Comparison of ENCODE assay signal across 8 mouse cellular contexts in the genomic region with DNA sequence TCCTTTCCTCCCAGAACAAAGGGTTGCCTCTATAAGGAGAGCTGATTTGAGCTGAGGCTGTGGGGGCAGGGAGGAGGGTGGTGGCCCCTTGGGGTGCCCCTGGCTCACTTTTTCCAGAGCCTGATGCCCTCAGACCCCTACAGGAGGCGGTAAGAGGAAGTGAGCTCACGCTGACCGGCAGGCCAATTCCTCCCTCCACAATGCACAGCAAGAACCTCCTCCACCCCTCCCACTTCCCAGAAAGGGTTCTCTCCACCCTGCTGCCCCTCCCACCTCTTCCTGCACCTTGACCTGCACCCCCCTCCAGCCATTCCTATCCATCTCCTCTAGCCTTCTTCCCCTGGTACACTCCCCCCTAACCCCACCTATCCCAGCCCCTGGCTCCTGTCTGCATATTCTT. TPM values are rescaled to one million over a fixed set of nuclear protein-coding genes. Genes with fewer than 3 reads are reported as not detected.
DNase-seq lines count a peak whose midpoint lies in the region; ATAC-seq and TF ChIP-seq lines count a peak whose summit lies in the region.

No protein-coding gene starts in this region.

- 28% methylated on average over 3 of the region's 3 CpGs for WGBS in lung, embryonic 16.5 days
- WGBS in forebrain, embryonic 11.5 days, result 21% methylated on average over 3 of the region's 3 CpGs

- peak overlapping the region; percentile 89 for H3K27ac ChIP-seq in bone marrow macrophage, adult 2 months (ENCODE audit: insufficient read depth, low read depth, low read length)
- peak overlapping the region; percentile 26 for H3K27ac ChIP-seq in lung, embryonic 16.5 days (ENCODE audit: low read length)
- no peak overlapping the region for H3K27ac ChIP-seq in layer of hippocampus, adult 2 months
- H3K27ac ChIP-seq in forebrain, embryonic 11.5 days (ENCODE audit: low read depth, low read length), result no peak overlapping the region

- intact Hi-C loops in heart, postnatal 36 days (cut with DNase I), result no loop called here

- H3K9me3 ChIP-seq in lung, embryonic 16.5 days (ENCODE audit: control insufficient read depth, low read length), result no peaks in the 10 kb centered on the region
- no peaks in the 10 kb centered on the region for H3K9me3 ChIP-seq in forebrain, embryonic 11.5 days (ENCODE audit: control insufficient read depth, low read length)

- no peak overlapping the region for H3K4me2 ChIP-seq in lung, embryonic 16.5 days (ENCODE audit: low read depth, low read length)
- no peak overlapping the region for H3K4me2 ChIP-seq in forebrain, embryonic 11.5 days (ENCODE audit: low read depth, low read length, severe bottlenecking)

- no peaks in the 10 kb centered on the region for H3K36me3 ChIP-seq in lung, embryonic 16.5 days (ENCODE audit: control insufficient read depth, insufficient read depth, low read length)
- H3K36me3 ChIP-seq in forebrain, embryonic 11.5 days (ENCODE audit: control insufficient read depth, insufficient read depth, low read length), result no peaks in the 10 kb centered on the region

- H3K27me3 ChIP-seq in lung, embryonic 16.5 days (ENCODE audit: control insufficient read depth, insufficient read depth, low read depth, low read length), result no peaks in the 10 kb centered on the region
- peaks cover 5% of the 10 kb centered on the region; the same call in 1 of the 2 replicates for H3K27me3 ChIP-seq in forebrain, embryonic 11.5 days (ENCODE audit: control insufficient read depth, insufficient read depth, low read length)

- TF ChIP-seq CTCF in bone marrow macrophage, adult 2 months (IDR thresholded peaks at IDR 0.05; ENCODE audit: low read depth, low read length), result no peak
- TF ChIP-seq CTCF in layer of hippocampus, adult 2 months (conservative IDR thresholded peaks at IDR 0.05), result no peak

- peak overlapping the region; percentile 48 for H3K4me3 ChIP-seq in bone marrow macrophage, adult 2 months (ENCODE audit: insufficient read depth, low read length)
- no peak overlapping the region for H3K4me3 ChIP-seq in lung, embryonic 16.5 days (ENCODE audit: low read length)
- H3K4me3 ChIP-seq in layer of hippocampus, adult 2 months, result no peak overlapping the region
- no peak overlapping the region for H3K4me3 ChIP-seq in forebrain, embryonic 11.5 days (ENCODE audit: low read depth, low read length)

- H3K9ac ChIP-seq in lung, embryonic 16.5 days (ENCODE audit: low read length), result no peak overlapping the region
- H3K9ac ChIP-seq in forebrain, embryonic 11.5 days (ENCODE audit: low read length), result no peak overlapping the region

- peak; percentile 53; the same call in 1 of the 2 replicates for TF ChIP-seq POLR2A in bone marrow macrophage, adult 2 months (IDR thresholded peaks at IDR 0.05; ENCODE audit: borderline replicate concordance, low read depth, low read length)

- peak; percentile 98 for DNase-seq in ES-CJ7 (ENCODE audit: low read depth, low spot score)
- peak; percentile 46 to 51 for DNase-seq in heart, postnatal 36 days
- DNase-seq in layer of hippocampus, adult 2 months (ENCODE audit: low spot score in 2 of 2), result no peak
- DNase-seq in embryo, embryonic 11 days, result no peak
- DNase-seq in forebrain, embryonic 11.5 days (ENCODE audit: low spot score), result no peak
- DNase-seq in cerebellum, postnatal 25 days, result no peak

- no peak for ATAC-seq in lung, embryonic 16.5 days (ENCODE audit: low read depth)
- ATAC-seq in forebrain, embryonic 11.5 days (replicated peaks; ENCODE audit: low FRiP score), result no peak

- H3K4me1 ChIP-seq in bone marrow macrophage, adult 2 months (ENCODE audit: control insufficient read depth, insufficient read depth, low read length), result peaks cover 40% of the 10 kb centered on the region
- H3K4me1 ChIP-seq in lung, embryonic 16.5 days (replicated peaks; ENCODE audit: control insufficient read depth, insufficient read depth, low read length), result peaks cover 6% of the 10 kb centered on the region; the same call in 1 of the 2 replicates
- H3K4me1 ChIP-seq in forebrain, embryonic 11.5 days (replicated peaks; ENCODE audit: control insufficient read depth, insufficient read depth, low read length), result peaks cover 12% of the 10 kb centered on the region

RNA-seq across cellular contexts. Expression of a gene that starts 3.2 kb away (rescaled TPM):
- polyA plus RNA-seq in bone marrow macrophage, adult 2 months (2012; ENCODE audit: insufficient read depth, insufficient read length, missing spikeins), result 7.5 and 9.2 TPM in 2 replicates
- 10 to 100 TPM; 16.0 to 18.0 TPM for total RNA-seq in heart, postnatal 36 days (2021)
- 5.2 and 5.4 TPM in 2 replicates for polyA plus RNA-seq in lung, embryonic 16.5 days (2015; fragmentation: Nextera tagmentation; extraction: Ambion mirVana)
- total RNA-seq in layer of hippocampus, adult 2 months (2021), result 10 to 100 TPM; 66.0 to 74.1 TPM
- polyA plus RNA-seq in forebrain, embryonic 11.5 days (2014; fragmentation: Nextera tagmentation; extraction: Ambion mirVana), result 3.2 and 4.8 TPM in 2 replicates

RNA-seq across cellular contexts. Expression of a gene that starts 49.8 kb away (rescaled TPM):
- polyA plus RNA-seq in bone marrow macrophage, adult 2 months (2012; ENCODE audit: insufficient read depth, insufficient read length, missing spikeins), result 9.2 and 10.3 TPM in 2 replicates
- total RNA-seq in heart, postnatal 36 days (2021), result 10 to 100 TPM; 18.3 to 19.6 TPM
- polyA plus RNA-seq in lung, embryonic 16.5 days (2015; fragmentation: Nextera tagmentation; extraction: Ambion mirVana), result 3.2 TPM in 2 replicates
- 10 to 100 TPM; 79.5 to 79.7 TPM for total RNA-seq in layer of hippocampus, adult 2 months (2021)
- polyA plus RNA-seq in forebrain, embryonic 11.5 days (2014; fragmentation: Nextera tagmentation; extraction: Ambion mirVana), result 4.3 and 4.5 TPM in 2 replicates

Comparison
In these comparisons a context has a peak if more than half of its experiments do, and no peak if none do; other contexts are left out.
1. DNase-seq: peak in ES-CJ7 (single experiment) and heart, postnatal 36 days (2 of 2); none in layer of hippocampus, adult 2 months (0 of 2), embryo, embryonic 11 days (single experiment), forebrain, embryonic 11.5 days (single experiment) and cerebellum, postnatal 25 days (0 of 2).
2. H3K27ac ChIP-seq: peak in bone marrow macrophage, adult 2 months (single experiment) and lung, embryonic 16.5 days (single experiment); none in layer of hippocampus, adult 2 months (single experiment) and forebrain, embryonic 11.5 days (single experiment).